Mouse (Mus musculus) thymus, adult 2 months (tissue): ENCODE measurements around the gene Xpr1. TPM values are rescaled to one million over a fixed set of nuclear protein-coding genes. Genes with fewer than 3 reads are reported as not detected.

Experiments used
- DNase-seq: peaks from one replicate; pipeline ENCODE4 v3.0.0; 2021
- H3K27ac ChIP-seq: fragments of 200-500 bp; 2 replicates; pipeline ENCODE4 v1.5.1; 2012; ENCODE audit warnings: low read length, control low read depth; ENCODE audit not compliant: control insufficient read depth, insufficient read depth
- H3K27me3 ChIP-seq: fragments of 200-500 bp; 2 replicates; pipeline ENCODE4 v1.6.1; 2012; ENCODE audit warnings: mild to moderate bottlenecking, low read length, moderate library complexity, mixed read lengths; ENCODE audit not compliant: control insufficient read depth, insufficient read depth
- H3K36me3 ChIP-seq: fragments of 200-500 bp; 2 replicates; pipeline ENCODE4 v1.6.1; 2012; ENCODE audit warnings: mild to moderate bottlenecking, low read length, moderate library complexity; ENCODE audit not compliant: control insufficient read depth, insufficient read depth
- H3K4me1 ChIP-seq: fragments of 200-500 bp; replicated peaks from 2 replicates; pipeline ENCODE4 v1.6.1; 2012; ENCODE audit warnings: low read length; ENCODE audit not compliant: control insufficient read depth, insufficient read depth
- H3K4me3 ChIP-seq: fragments of 200-500 bp; 2 replicates; pipeline ENCODE4 v1.5.1; 2012; ENCODE audit warnings: mild to moderate bottlenecking, low read length, control low read depth, moderate library complexity; ENCODE audit not compliant: control insufficient read depth, insufficient read depth
- CTCF ChIP-seq: fragments of 200-500 bp; IDR thresholded peaks from 2 replicates; pipeline ENCODE4 v1.5.1; 2012; ENCODE audit warnings: mild to moderate bottlenecking, control low read depth, low read length, moderate library complexity, borderline replicate concordance; ENCODE audit not compliant: control insufficient read depth, poor library complexity, insufficient read depth; ENCODE audit errors: extremely low read depth
- POLR2A ChIP-seq: fragments of 200-500 bp; IDR thresholded peaks from 2 replicates; pipeline ENCODE4 v1.6.1; 2012; ENCODE audit warnings: mild to moderate bottlenecking, low read length, control low read depth, moderate library complexity; ENCODE audit not compliant: control insufficient read depth, poor library complexity, insufficient read depth; ENCODE audit errors: extremely low read depth
- WGBS: fragments of 180-500 bp; shearing (Covaris S2); methylation state at CpG from one replicate; pipeline ENCODE4 v1.1.7; 2018; 5-methylcytosine and 5-hydroxymethylcytosine counted together
- polyA plus RNA-seq: library from polyadenylated mRNA; depleted of rRNA; stranded (reverse); fragments of >200 nt; gene quantifications from 2 replicates; pipeline ENCODE4 v1.2.3, GENCODE M21; 2012

The Xpr1 gene
- polyA plus RNA-seq, 1 experiment: 14.7 TPM

DNA sequence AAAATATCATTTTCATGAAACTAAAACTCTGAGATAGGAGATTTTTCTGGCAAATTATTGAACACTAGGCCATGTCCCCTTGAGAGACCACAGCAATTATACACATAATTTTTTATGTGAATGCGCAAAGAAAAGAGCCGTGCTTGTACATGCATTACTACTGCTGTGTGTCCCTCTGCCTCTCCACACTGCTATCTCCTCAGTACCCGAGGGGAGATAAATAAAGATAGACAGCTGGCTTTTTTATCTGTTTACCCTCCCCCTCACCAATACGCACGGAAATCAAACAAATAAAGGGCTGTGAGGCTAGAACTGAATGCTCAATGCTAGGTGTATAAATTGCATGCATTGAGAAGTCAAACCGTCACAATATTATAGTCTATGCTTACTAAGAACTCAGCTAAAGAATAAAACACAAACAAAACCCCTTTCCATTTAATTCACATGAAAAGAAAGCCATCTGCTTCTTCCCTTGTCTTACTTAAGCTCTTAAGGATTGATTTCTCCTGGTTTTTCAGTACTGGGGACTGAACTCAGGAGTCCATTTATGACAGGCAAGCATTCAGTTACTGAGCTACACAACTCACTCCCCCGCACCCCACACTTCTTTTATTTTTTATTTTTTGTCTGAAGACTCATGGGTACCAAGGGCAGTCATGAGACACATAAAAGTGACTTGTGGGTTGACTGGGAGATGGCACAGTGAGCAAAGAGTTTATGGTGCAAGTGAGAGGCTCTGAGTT is 97.0 kb downstream of the Xpr1 start:
- Histone ChIP-seq H3K27ac (no peak overlapping the region), H3K36me3 (0 out of 2 replicates have a peak, but pooled peaks cover 3% of the 10 kb centered on the region), H3K4me1 (no peaks in the 10 kb centered on the region), H3K4me3 (no peak overlapping the region), H3K27me3 (no peaks in the 10 kb centered on the region)
- 96% methylated on average over 7 of the region's 7 CpGs for WGBS
- no peak for TF ChIP-seq CTCF
- TF ChIP-seq POLR2A: no peak
- DNase-seq: no peak

DNA sequence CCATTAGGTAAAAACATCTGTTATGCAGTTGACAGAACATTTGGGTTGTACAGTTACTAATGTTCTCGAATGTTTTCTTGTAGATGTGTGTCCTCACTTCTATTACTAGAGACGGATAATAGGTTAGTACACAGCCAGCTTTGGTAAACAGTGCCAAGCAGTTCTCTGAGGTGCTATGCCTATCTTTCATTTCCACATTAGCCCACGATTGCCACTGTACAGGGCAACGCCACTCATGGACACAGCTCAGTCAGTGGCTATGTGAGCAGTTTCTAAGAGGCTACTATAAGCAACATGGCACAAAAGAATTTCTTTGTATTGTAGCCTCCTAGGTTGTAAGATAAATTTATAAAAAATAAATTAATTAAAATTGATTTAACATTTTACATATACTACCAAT is 97.7 kb downstream of the Xpr1 start:
- WGBS: 96% methylated on average over 4 of the region's 4 CpGs
- Histone ChIP-seq H3K36me3 (0 out of 2 replicates have a peak, but pooled peaks cover 3% of the 10 kb centered on the region), H3K27me3 (no peaks in the 10 kb centered on the region)

DNA sequence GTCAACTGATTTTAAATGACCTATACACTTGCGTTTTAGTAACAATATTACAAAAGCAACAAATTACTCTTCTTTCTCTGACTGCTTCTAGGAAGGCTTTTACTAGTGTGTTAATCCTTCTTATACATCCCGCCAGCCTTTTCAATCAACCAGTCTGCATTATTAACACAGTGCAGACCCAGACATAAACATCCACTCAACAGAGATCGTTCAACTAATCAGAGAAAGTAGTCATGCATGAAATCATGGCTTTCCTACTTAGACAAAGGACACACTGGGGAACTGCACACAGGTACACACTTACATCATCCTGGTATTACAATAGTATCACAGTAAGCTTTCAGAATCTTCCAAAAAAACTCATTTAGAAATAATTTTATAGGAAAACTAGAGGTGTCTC is 105.5 kb downstream of the Xpr1 start:
- no peaks in the 10 kb centered on the region for H3K27me3 ChIP-seq
- TF ChIP-seq POLR2A: no peak
- no peak for TF ChIP-seq CTCF
- no peak for DNase-seq
- peaks cover 27% of the 10 kb centered on the region for H3K36me3 ChIP-seq
- no peak overlapping the region for H3K27ac ChIP-seq
- H3K4me3 ChIP-seq: no peak overlapping the region
- WGBS: 95% methylated on average over 3 of the region's 3 CpGs
- no peaks in the 10 kb centered on the region for H3K4me1 ChIP-seq

More for the DNA sequence above, 97.7 kb downstream of the Xpr1 start:
- TF ChIP-seq CTCF (no peak), POLR2A (no peak)
- Histone ChIP-seq H3K27ac (no peak overlapping the region), H3K4me1 (no peaks in the 10 kb centered on the region), H3K4me3 (no peak overlapping the region)
- DNase-seq: no peak

DNA sequence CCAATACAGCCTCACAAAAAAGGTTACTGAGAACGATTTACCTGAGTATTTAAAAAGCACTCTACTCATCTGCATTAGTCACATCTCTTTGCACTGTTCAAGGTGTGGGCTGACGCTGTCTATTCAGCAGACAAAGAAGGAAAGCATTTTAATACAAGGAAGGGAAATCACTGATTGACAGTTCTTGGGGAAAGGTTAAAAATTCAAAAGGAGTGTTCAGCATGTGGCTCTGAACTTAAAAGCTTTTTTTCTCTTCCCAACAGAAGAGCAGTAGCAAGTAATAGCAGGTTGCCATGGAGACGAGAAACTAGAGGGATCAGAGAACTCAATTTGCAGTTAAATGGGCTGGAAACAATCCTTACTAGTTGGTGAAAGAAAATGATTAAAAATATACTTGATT is 110.3 kb downstream of the Xpr1 start:
- H3K4me3 ChIP-seq: no peak overlapping the region
- 94% methylated on average over 3 of the region's 3 CpGs for WGBS
- no peak overlapping the region for H3K27ac ChIP-seq
- H3K27me3 ChIP-seq: no peaks in the 10 kb centered on the region
- H3K36me3 ChIP-seq: peaks cover 24% of the 10 kb centered on the region
- no peak for DNase-seq
- no peak for TF ChIP-seq CTCF
- no peak for TF ChIP-seq POLR2A
- H3K4me1 ChIP-seq: no peaks in the 10 kb centered on the region

DNA sequence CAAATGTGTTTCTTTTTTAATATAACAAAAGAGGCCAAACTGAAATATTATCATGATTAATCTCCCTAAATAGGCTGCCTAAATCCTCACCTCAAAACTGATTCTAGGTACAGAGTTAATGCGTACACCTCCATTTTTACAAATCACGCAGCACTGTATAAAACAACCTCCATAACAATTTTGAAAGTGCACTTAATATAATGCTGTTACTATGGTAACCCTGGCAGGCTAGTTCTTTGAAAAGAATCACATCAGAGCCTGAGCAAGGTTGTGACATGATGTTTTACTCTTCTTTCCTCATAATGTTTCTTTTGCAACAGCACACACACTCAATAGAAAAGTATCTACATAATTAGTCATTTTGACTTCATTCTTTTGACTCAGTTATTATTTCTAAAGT is 113.8 kb downstream of the Xpr1 start:
- H3K4me1 ChIP-seq: no peaks in the 10 kb centered on the region
- H3K4me3 ChIP-seq: no peak overlapping the region
- peaks cover 18% of the 10 kb centered on the region for H3K36me3 ChIP-seq
- TF ChIP-seq CTCF: no peak
- no peak for TF ChIP-seq POLR2A
- WGBS: 98% methylated on average over 2 of the region's 2 CpGs
- H3K27ac ChIP-seq: no peak overlapping the region
- no peak for DNase-seq
- H3K27me3 ChIP-seq: no peaks in the 10 kb centered on the region

DNA sequence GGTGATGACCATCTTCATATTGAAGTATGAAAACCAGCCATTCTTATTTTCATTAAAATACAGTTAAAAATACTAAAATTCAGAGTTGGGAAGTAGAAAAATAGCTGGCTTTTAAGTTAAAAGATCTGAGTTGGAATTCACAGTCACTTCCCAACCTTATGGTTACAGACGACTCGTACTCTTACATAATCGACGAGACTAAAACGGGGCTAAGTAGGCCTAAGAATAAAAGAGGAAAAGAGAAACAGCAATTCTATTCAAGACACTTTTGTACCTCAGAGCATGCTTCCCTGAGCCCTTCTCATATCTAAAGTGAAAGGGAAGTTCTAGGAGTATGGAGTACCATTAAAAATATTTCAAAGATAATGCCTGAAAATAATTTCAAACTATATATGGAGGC is 119.6 kb downstream of the Xpr1 start:
- TF ChIP-seq CTCF: no peak
- TF ChIP-seq POLR2A: no peak
- no peaks in the 10 kb centered on the region for H3K4me1 ChIP-seq
- no peaks in the 10 kb centered on the region for H3K36me3 ChIP-seq
- no peak for DNase-seq
- H3K27ac ChIP-seq: no peak overlapping the region
- 96% methylated on average over 5 of the region's 5 CpGs for WGBS
- no peak overlapping the region for H3K4me3 ChIP-seq
- no peaks in the 10 kb centered on the region for H3K27me3 ChIP-seq
